ENCODE assay signal across 30 mouse cellular contexts in the genomic region with DNA sequence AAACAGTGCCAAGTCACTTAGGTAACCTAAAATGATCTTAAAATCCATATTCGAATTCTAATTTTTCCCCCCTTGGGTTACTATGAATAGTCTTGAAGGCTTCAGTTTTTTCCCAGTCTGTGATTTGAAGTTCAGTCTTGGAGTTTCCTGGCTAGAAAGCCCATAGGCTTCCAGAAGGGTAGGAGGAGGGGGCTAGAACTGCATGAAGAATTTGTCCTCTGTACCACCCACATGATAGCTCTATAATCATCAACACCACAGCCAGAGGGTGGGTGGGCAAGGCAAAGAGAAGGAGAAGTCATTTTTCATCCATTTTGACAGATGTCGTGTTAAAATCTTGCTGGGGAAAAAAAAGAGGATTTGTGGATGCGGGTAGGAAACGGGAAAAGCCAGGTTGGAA. TPM values are rescaled to one million over a fixed set of nuclear protein-coding genes. Genes with fewer than 3 reads are reported as not detected.
A peak's percentile ranks its signal among the peaks of the same experiment; 100 is the strongest.
DNase-seq lines count a peak whose midpoint lies in the region; ATAC-seq and TF ChIP-seq lines count a peak whose summit lies in the region.
"Had no signal": no experiment of that assay in that cellular context is flagged by ENCODE, and none has a peak within 500 bp of the region (broad histone marks: within the 10 kb centered on the region; RNA-seq: fewer than 3 reads in every experiment).

No protein-coding gene starts in this region.

- H3K27ac ChIP-seq in cerebellum, adult 2 months (ENCODE audit: insufficient read depth, low read length): 0 out of 2 replicates have a peak overlapping the region, but pooled peaks have one; percentile 39
- no peak overlapping the region for H3K27ac ChIP-seq in kidney, embryonic 16.5 days (ENCODE audit: low read length)
- H3K27ac ChIP-seq: embryonic facial prominence, embryonic 13.5 days; embryonic facial prominence, embryonic 15.5 days; forebrain, embryonic 10.5 days; forebrain, embryonic 12.5 days had no signal

- H3K9ac ChIP-seq in kidney, embryonic 16.5 days (replicated peaks; ENCODE audit: low read length): no peak overlapping the region
- H3K9ac ChIP-seq: embryonic facial prominence, embryonic 13.5 days; embryonic facial prominence, embryonic 15.5 days; forebrain, embryonic 12.5 days had no signal

- no peak overlapping the region for H3K4me3 ChIP-seq in cerebellum, adult 2 months (replicated peaks; ENCODE audit: insufficient read depth, low read depth, low read length)
- H3K4me3 ChIP-seq in kidney, embryonic 16.5 days (ENCODE audit: low read length): no peak overlapping the region
- H3K4me3 ChIP-seq: embryonic facial prominence, embryonic 13.5 days; embryonic facial prominence, embryonic 15.5 days; erythroblast, embryonic 14.5 days; forebrain, embryonic 10.5 days; forebrain, embryonic 12.5 days had no signal

- 28% methylated on average over 4 of the region's 4 CpGs for WGBS in cerebellum, adult 2 months
- 84% methylated on average over 4 of the region's 4 CpGs for WGBS in kidney, embryonic 16.5 days

- TF ChIP-seq POLR2A in cerebellum, adult 2 months (IDR thresholded peaks at IDR 0.05; ENCODE audit: borderline replicate concordance, insufficient read depth, low read length): no peak

- TF ChIP-seq CTCF in cerebellum, adult 2 months (IDR thresholded peaks at IDR 0.05; ENCODE audit: borderline replicate concordance, insufficient read depth, low read depth, low read length): no peak

- no peaks in the 10 kb centered on the region for H3K9me3 ChIP-seq in kidney, embryonic 16.5 days (ENCODE audit: low read length)
- H3K9me3 ChIP-seq: embryonic facial prominence, embryonic 13.5 days; embryonic facial prominence, embryonic 15.5 days; forebrain, embryonic 10.5 days; forebrain, embryonic 12.5 days; G1E had no signal

- ATAC-seq in kidney, embryonic 16.5 days (ENCODE audit: low FRiP score, low TSS enrichment): no peak
- ATAC-seq: activated CD4-positive, CD25-positive, alpha-beta regulatory T cell, adult 4 months; CD4-positive, CD25-positive, alpha-beta regulatory T cell, adult 4 months; forebrain, embryonic 14.5 days; forebrain, embryonic 16.5 days; Patski had no signal

- no peaks in the 10 kb centered on the region for H3K36me3 ChIP-seq in kidney, embryonic 16.5 days (ENCODE audit: insufficient read depth, low read length)
- H3K36me3 ChIP-seq: embryonic facial prominence, embryonic 13.5 days; embryonic facial prominence, embryonic 15.5 days; forebrain, embryonic 10.5 days; forebrain, embryonic 12.5 days; G1E had no signal

- H3K4me2 ChIP-seq in kidney, embryonic 16.5 days (replicated peaks; ENCODE audit: low read depth, low read length): no peak overlapping the region
- H3K4me2 ChIP-seq: embryonic facial prominence, embryonic 13.5 days; embryonic facial prominence, embryonic 15.5 days; forebrain, embryonic 12.5 days had no signal

- DNase-seq in cerebellum, adult 2 months: no peak
- no peak for DNase-seq in cerebellum, adult 9-11 months
- peak; percentile 6 to 52 for DNase-seq in layer of hippocampus, adult 18-20 months (ENCODE audit: low spot score in 2 of 2)
- DNase-seq in layer of hippocampus, postnatal 10 days (ENCODE audit: low spot score in 2 of 2): no peak
- DNase-seq in layer of hippocampus, adult 9-11 months: peak; percentile 62
- no peak for DNase-seq in layer of hippocampus, adult 11-12 months (ENCODE audit: low spot score)
- DNase-seq in brain, adult 2 months (ENCODE audit: low read depth, low spot score): peak; percentile 55
- DNase-seq: adrenal gland, adult 8-10 months; adrenal gland, postnatal 14 days; adrenal gland, postnatal 36 days; B cell, adult 2 months; cerebellum, adult 11 months; cerebellum, adult 18-20 months; cerebellum, adult 9-10 months; cerebellum, postnatal 14 days; cerebellum, postnatal 36 days; embryo, embryonic 11 days had no signal

- no peaks in the 10 kb centered on the region for H3K27me3 ChIP-seq in cerebellum, adult 2 months (ENCODE audit: control insufficient read depth, insufficient read depth, low read length)
- H3K27me3 ChIP-seq in kidney, embryonic 16.5 days (ENCODE audit: insufficient read depth, low read length): peaks cover 7% of the 10 kb centered on the region; the same call in 1 of the 2 replicates
- H3K27me3 ChIP-seq: CH12.LX; forebrain, embryonic 12.5 days had no signal

- H3K4me1 ChIP-seq in cerebellum, adult 2 months (ENCODE audit: control insufficient read depth, insufficient read depth, low read length): no peaks in the 10 kb centered on the region; the same call in 1 of the 2 replicates
- H3K4me1 ChIP-seq in kidney, embryonic 16.5 days (ENCODE audit: insufficient read depth, low read length): no peaks in the 10 kb centered on the region
- H3K4me1 ChIP-seq: embryonic facial prominence, embryonic 13.5 days; embryonic facial prominence, embryonic 15.5 days; forebrain, embryonic 10.5 days; forebrain, embryonic 12.5 days had no signal

RNA-seq across cellular contexts. Expression of a gene that starts 58.0 kb away (rescaled TPM):
- 106 and 114 TPM in 2 replicates for polyA plus RNA-seq in cerebellum, adult 2 months (2012; rRNA removed)
- total RNA-seq in layer of hippocampus, adult 18-20 months (2021): 100 to 1,000 TPM; 280 to 286 TPM
- 100 to 1,000 TPM; 139 to 150 TPM for total RNA-seq in layer of hippocampus, postnatal 10 days (2021)
- polyA plus RNA-seq in kidney, embryonic 16.5 days (2015; fragmentation: Nextera tagmentation; extraction: Ambion mirVana): 15.1 and 15.8 TPM in 2 replicates
- polyA plus RNA-seq: erythroblast, embryonic 14.5 days; G1E had no signal

Comparison
In these comparisons a context has a peak if more than half of its experiments do, and no peak if none do; other contexts are left out.
1. DNase-seq: peak in layer of hippocampus, adult 18-20 months (2 of 2), layer of hippocampus, adult 9-11 months (single experiment) and brain, adult 2 months (single experiment); none in cerebellum, adult 2 months (0 of 2), cerebellum, adult 9-11 months (single experiment), layer of hippocampus, postnatal 10 days (0 of 2) and layer of hippocampus, adult 11-12 months (single experiment).